Mouse (Mus musculus): Measurements from ENCODE around the gene Usp9y. TPM values are rescaled to one million over a fixed set of nuclear protein-coding genes. Genes with fewer than 3 reads are reported as not detected.
A peak's percentile ranks its signal among the peaks of the same experiment; 100 is the strongest.

Gene Usp9y
- not detected for total RNA-seq (2021)
- long read RNA-seq, experiment 1: 0 reads
- long read RNA-seq, experiment 2: 0 reads

DNA sequence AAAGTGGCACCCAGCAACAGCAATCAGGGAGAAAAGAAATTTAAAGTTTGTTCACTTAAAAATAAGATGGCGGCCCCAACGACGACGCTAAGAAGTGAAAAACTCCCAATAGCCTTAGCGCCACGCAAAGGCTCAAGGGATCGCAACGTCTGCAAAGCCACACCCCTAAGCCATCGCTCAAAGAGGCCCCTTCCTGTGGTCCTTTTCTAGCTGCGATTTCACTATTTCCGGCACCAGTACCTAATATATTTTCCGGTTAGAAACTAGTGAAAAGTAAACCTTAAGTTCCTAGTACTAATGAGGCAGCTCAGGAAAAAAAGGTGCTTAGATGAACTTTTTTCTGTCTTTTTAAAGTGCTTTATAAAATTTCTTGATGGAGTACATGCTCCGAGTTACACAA, at the start of gene Usp9y:
TSS of gene Usp9y (minus strand) at position 101 of the 400 bp plus-strand sequence.
- no peak for DNase-seq (ENCODE audit: low spot score in 2 of 2)

- DNase-seq (ENCODE audit: low spot score in 2 of 2): no peak
Measured at GRCm38 (mm10) chrY:1293708-1294107, 165.9 kb downstream of the Usp9y start.

DNA sequence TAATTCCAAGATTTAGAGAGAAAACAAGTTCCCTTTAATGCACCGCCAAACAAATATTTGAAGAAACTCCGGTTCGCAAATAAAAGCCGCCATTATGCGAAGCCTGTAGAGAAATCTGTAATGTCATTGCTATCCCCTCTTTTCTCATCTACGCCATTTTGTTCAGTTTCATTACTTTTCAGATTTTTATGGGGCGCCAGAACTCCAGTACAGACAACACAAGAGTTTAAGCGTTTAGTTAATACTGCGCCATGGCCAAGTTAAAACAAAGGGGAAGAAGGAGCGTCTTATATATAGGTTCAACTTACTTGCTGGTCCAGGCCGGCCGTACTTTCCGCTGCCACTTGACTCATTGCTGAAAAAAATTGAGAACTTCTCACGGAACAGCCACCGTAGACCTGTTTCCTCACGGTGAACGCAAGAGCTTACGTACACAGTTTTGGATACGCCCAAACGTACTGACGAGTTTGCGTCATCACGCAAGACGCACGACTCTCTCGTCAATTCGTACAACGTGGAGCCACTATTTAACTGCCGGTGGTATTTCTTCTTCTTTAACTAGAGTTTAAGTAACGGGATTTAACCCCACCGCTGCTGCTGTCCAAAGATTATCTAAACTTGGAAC, 173.3 kb downstream of the Usp9y start, which contains the start of gene Ddx3y:
TSS of gene Ddx3y (minus strand) at position 459 of the 625 bp plus-strand sequence.
- peak in 1 of 2 experiments; percentile 50 for DNase-seq (ENCODE audit: low spot score in 2 of 2)

DNA sequence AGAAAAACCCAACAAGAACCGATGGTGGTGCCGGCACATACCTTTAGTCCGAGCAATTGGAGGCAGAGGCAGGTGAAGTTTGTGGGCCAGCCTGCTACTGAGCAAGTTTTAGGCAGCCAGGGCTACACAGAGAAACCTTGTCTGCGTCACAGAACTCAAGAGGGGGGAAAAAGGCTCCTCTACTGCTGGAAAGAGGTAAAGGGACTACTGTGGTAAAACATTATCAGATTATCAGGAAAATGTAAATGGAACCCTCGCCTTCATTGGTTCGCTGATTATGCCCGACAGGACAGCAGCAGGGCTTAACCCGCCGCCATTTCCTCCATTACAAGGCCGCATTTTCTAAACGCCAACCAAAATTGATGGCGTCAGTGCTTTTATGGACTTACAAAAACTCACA, 173.8 kb downstream of the Usp9y start:
- DNase-seq (ENCODE audit: low spot score in 2 of 2): peak in 1 of 2 experiments; percentile 9

Other genes with a start within 250 kb of the Usp9y start
- 10 to 100 TPM in 1 of 2 experiments, not detected in 1; 26.7 TPM for gene Uty, start 214.0 kb downstream of the Usp9y start, total RNA-seq (2021)
- 10 to 100 TPM in 1 of 2 experiments, not detected in 1; 50.0 TPM for gene Ddx3y, start 173.2 kb downstream of the Usp9y start, total RNA-seq (2021)